Mouse (Mus musculus): ENCODE measurements around the gene Mpig6b. TPM values are rescaled to one million over a fixed set of nuclear protein-coding genes. Genes with fewer than 3 reads are reported as not detected.

Gene Mpig6b
- polyA plus RNA-seq, 1 experiment from 2014 or later, result 1.0 TPM

DNA sequence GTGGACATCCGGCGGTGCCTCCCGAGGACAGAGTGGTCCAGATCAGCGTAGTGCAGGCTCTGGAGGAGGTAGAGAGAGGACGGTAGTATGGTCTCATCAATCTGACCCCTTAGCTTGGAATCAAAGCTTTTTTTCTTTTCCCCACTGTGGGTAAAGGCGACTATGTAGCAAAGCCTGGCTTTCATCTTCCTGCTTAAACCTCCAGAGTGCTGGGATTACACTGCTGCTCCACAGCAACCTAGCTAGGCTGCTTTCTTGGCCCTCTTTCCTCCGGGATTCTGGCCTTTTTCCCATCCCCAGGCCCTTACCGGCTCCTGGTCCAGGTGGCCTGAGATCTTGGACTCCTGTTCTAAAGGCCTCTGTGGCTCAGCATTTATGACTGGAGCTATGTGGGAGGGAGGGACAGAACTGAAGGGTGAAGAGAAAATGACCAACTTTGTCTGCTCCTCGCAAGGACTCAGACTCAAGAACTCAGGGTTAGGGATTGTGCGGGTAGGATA, 1.6 kb downstream of the Mpig6b start:
- no peak for DNase-seq (ENCODE audit: low spot score)
- Histone ChIP-seq H3K36me3 (peaks cover 31% of the 10 kb centered on the region), H3K27me3 (ENCODE audit: insufficient read depth, poor library complexity, severe bottlenecking) (peaks cover 65% of the 10 kb centered on the region), H3K27ac (no peak overlapping the region), H3K4me3 (peak overlapping the region; percentile 56), H3K4me1 (peaks cover 41% of the 10 kb centered on the region), H3K9me3 (no peaks in the 10 kb centered on the region)
- WGBS, result 19% methylated on average over 10 of the region's 10 CpGs

DNA sequence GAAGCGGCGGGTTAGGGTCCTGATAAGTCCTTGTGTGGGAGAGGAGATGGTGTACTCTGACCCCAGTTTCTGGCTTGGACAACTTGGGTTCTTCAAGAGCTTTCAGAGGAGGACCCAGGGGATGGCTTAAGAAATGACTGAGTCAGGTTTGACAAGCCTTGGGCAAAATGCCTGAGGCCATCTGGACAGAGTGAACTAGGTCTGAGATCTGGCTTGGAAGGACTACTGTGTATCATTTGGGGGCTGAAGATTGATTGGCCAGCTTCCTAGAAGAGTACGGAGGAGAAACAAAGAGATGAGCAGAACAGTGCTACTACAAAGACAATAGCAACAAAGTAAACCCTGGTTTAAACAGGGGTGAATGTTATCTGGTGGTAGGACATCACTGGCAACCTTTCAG, 2.5 kb downstream of the Mpig6b start:
- no peak for DNase-seq (ENCODE audit: low spot score)
- WGBS, result 83% methylated on average over 3 of the region's 3 CpGs
- Histone ChIP-seq H3K9me3 (no peaks in the 10 kb centered on the region), H3K27me3 (ENCODE audit: insufficient read depth, poor library complexity, severe bottlenecking) (peaks cover 56% of the 10 kb centered on the region), H3K27ac (no peak overlapping the region), H3K4me1 (peaks cover 46% of the 10 kb centered on the region), H3K4me3 (no peak overlapping the region), H3K36me3 (peaks cover 31% of the 10 kb centered on the region)

DNA sequence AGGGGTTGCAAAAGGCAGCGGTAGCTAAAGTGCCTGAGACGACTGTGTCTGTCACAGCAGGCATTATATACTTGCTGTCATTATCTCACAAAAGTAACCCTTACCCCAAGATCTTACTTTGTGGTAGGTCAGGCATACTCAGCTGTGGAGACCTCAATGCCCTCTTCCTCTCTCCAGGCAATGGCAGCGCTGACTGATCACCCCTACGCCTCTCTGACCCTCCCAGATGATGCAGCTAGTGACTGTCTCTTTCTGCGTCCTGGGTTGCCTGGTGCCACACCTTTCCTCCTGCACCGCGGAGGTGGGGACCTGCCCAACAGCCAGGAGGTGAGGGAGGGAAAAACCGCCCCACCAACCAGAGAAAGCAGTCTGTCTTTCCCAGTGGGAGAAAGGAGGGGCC, 4.7 kb downstream of the Mpig6b start:
- 71% methylated on average over 8 of the region's 8 CpGs for WGBS
- Histone ChIP-seq H3K4me1 (peaks cover 56% of the 10 kb centered on the region), H3K36me3 (peaks cover 52% of the 10 kb centered on the region), H3K4me3 (no peak overlapping the region), H3K9me3 (no peaks in the 10 kb centered on the region), H3K27ac (no peak overlapping the region), H3K27me3 (ENCODE audit: insufficient read depth, poor library complexity, severe bottlenecking) (peaks cover 34% of the 10 kb centered on the region)
- DNase-seq (ENCODE audit: low spot score), result no peak

DNA sequence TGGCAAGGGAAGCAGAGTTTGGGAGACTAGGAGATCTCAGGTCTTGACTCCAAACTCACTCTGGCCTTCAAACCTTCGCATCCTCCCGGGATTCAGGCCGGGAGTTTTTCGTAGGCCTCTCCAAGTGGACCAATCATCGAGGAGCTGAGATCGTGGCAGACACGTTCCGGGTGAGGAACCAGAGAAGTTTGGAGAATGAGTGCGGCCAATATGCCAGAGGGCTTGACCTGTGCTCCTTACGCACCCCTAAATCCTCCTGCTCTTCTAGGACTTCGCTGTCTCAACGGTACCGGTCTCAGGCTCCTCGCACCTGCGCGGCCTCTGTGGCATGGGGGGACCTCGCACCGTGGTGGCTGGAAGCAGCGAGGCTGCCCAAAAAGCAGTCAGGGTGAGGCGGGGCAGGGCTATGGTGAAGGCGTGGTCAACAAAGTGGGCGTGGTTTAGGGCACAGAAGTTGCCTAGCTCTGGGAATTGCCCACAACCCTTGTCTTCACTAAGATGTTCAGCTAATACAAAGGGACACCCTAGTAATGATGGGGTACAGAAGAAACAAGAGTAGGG, 5.2 kb downstream of the Mpig6b start:
- Histone ChIP-seq H3K9me3 (no peaks in the 10 kb centered on the region), H3K36me3 (peaks cover 56% of the 10 kb centered on the region), H3K4me3 (peak overlapping the region; percentile 77), H3K27ac (no peak overlapping the region), H3K27me3 (ENCODE audit: insufficient read depth, poor library complexity, severe bottlenecking) (peaks cover 29% of the 10 kb centered on the region), H3K4me1 (peaks cover 54% of the 10 kb centered on the region)
- no peak for DNase-seq (ENCODE audit: low spot score)
- WGBS, result 60% methylated on average over 22 of the region's 22 CpGs

GRCm38 (mm10) chr17:35060071-35060470, 5.9 kb downstream of the Mpig6b start:
- Histone ChIP-seq H3K36me3 (peaks cover 63% of the 10 kb centered on the region), H3K9me3 (no peaks in the 10 kb centered on the region), H3K27me3 (ENCODE audit: insufficient read depth, poor library complexity, severe bottlenecking) (peaks cover 22% of the 10 kb centered on the region), H3K27ac (peak overlapping the region; percentile 92; the same call in 1 of the 2 replicates), H3K4me3 (peak overlapping the region; percentile 77), H3K4me1 (peaks cover 49% of the 10 kb centered on the region)
- WGBS, result 24% methylated on average over 14 of the region's 14 CpGs
- DNase-seq (ENCODE audit: low spot score), result no peak

DNA sequence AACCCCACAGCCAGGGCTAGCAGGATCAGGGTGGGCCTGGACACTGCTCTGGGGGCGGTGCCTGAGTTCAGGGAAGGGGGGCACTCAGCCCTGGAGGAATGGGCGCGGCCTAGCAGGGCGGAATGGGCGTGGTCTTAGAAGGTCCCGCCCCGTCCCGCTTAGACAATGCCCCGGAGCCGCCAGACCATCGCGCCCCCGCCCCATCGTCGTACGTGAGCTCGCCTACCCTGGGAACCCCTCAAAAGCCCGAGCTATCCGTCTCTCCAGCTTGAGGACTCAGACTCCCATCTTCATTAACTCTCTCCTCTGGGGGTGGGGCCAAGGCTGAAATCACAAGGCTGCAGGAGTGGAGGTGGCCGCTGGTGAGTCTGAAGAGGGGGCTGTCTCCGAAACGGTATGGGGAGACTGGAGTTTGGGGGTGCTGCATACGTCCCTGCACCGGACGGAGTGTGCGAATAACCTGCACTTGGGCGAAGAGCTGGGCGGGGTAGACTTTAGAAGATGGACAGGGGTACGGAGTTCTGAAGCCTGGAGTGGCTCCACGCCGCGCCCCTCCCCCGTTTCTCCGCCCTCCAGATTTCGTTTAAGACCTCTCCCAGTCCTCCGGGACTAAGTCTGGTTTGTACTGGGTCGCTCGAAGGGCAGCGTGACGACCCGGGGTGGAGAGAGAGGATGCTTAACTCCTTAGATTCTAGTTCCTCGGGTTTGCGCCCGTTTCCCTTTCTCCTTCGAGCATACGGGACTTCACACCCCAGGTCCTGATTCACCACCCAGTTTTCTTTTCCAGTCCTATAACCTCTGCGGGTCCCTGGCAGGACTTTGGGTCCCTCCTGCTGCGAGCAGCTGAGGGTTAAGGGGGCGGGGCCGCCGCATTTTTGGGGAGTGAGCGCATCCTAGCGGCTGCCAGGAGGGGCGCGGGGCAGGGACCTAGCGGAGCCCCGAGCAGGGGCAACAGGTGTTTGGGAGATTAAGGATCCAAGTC, 6.8 kb downstream of the Mpig6b start, which contains the start of gene Ddah2:
TSS of gene Ddah2 (plus strand) at position 125 of the 982 bp plus-strand sequence.
- H3K9me3 ChIP-seq, result no peaks in the 10 kb centered on the region
- H3K4me3 ChIP-seq, result peak within 1 kb of the TSS; percentile 77
- WGBS, result under 1% methylated on average over 57 of the region's 57 CpGs
- peaks cover 72% of the 10 kb centered on the region for H3K36me3 ChIP-seq
- H3K27ac ChIP-seq, result peak within 1 kb of the TSS; percentile 92
- peaks cover 42% of the 10 kb centered on the region for H3K4me1 ChIP-seq
- peak; percentile 97 for DNase-seq (ENCODE audit: low spot score)
- peaks cover 13% of the 10 kb centered on the region for H3K27me3 ChIP-seq (ENCODE audit: insufficient read depth, poor library complexity, severe bottlenecking)

GRCm38 (mm10) chr17:35058316-35058715, 7.7 kb downstream of the Mpig6b start:
- peaks cover 5% of the 10 kb centered on the region for H3K27me3 ChIP-seq (ENCODE audit: insufficient read depth, poor library complexity, severe bottlenecking)
- no peaks in the 10 kb centered on the region for H3K9me3 ChIP-seq
- peaks cover 79% of the 10 kb centered on the region for H3K36me3 ChIP-seq
- DNase-seq (ENCODE audit: low spot score), result no peak
- peaks cover 40% of the 10 kb centered on the region for H3K4me1 ChIP-seq
- H3K27ac ChIP-seq, result peak overlapping the region; percentile 92; the same call in 1 of the 2 replicates
- peak overlapping the region; percentile 77 for H3K4me3 ChIP-seq
- WGBS, result 62% methylated on average over 9 of the region's 9 CpGs

- Histone ChIP-seq H3K27ac (no peak overlapping the region), H3K27me3 (ENCODE audit: insufficient read depth, poor library complexity, severe bottlenecking) (no peaks in the 10 kb centered on the region), H3K4me1 (peaks cover 50% of the 10 kb centered on the region), H3K36me3 (peaks cover 81% of the 10 kb centered on the region), H3K9me3 (no peaks in the 10 kb centered on the region), H3K4me3 (no peak overlapping the region)
- no peak for DNase-seq (ENCODE audit: low spot score)
- 77% methylated on average over 3 of the region's 3 CpGs for WGBS
These were observed 8.9 kb downstream of the Mpig6b start for GRCm38 (mm10) chr17:35057090-35057489.

DNA sequence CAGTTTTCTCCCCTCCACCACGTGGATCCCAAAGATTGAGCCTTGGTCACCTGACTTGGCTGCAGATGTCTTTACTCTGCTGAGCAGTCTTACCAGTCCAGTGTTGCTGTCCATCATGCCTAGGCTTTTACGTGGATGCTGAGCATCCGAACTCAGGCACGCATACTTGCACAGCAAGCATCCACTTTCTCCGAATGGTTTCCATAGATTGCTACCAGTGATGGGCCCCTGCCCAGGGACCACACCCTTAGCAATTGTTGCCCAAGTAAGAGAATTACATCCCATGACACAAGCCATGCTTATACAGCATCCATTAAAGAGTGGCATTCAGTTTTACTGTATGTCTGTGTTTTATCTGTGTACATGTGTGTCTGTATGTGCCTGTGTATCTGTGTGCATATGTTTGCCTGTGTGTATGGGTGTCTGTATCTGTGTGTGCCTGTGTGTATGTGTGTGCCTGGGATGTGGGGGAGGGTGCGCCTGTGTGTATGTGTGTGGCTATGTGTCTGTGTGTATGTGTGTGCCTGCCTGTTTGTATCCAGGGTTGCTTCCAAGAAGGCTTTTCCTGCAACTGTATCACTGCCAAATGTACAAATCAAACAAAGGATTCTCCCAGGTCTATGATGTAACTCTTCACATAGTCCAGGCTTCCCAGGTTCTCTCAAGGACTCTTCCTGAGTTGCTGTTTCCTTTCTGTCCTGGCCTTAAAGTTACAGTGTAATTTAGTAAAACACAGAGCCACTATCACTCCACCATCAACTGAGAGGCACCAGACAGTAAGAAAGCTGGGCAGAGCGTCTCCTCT, 10.1 kb downstream of the Mpig6b start:
- H3K27ac ChIP-seq, result no peak overlapping the region
- peaks cover 73% of the 10 kb centered on the region for H3K36me3 ChIP-seq
- no peak for DNase-seq (ENCODE audit: low spot score)
- no peaks in the 10 kb centered on the region for H3K9me3 ChIP-seq
- no peak overlapping the region for H3K4me3 ChIP-seq
- no peaks in the 10 kb centered on the region for H3K27me3 ChIP-seq (ENCODE audit: insufficient read depth, poor library complexity, severe bottlenecking)
- peaks cover 54% of the 10 kb centered on the region for H3K4me1 ChIP-seq
- WGBS, result 91% methylated on average over 7 of the region's 7 CpGs

- Histone ChIP-seq H3K27ac (peak overlapping the region; percentile 98), H3K4me1 (peaks cover 51% of the 10 kb centered on the region), H3K36me3 (peaks cover 53% of the 10 kb centered on the region), H3K4me3 (peak overlapping the region; percentile 80), H3K27me3 (ENCODE audit: insufficient read depth, poor library complexity, severe bottlenecking) (no peaks in the 10 kb centered on the region), H3K9me3 (no peaks in the 10 kb centered on the region)
- WGBS, result 69% methylated on average over 12 of the region's 12 CpGs
- DNase-seq (ENCODE audit: low spot score), result no peak
These were observed 13.6 kb downstream of the Mpig6b start for GRCm38 (mm10) chr17:35052271-35052798.

DNA sequence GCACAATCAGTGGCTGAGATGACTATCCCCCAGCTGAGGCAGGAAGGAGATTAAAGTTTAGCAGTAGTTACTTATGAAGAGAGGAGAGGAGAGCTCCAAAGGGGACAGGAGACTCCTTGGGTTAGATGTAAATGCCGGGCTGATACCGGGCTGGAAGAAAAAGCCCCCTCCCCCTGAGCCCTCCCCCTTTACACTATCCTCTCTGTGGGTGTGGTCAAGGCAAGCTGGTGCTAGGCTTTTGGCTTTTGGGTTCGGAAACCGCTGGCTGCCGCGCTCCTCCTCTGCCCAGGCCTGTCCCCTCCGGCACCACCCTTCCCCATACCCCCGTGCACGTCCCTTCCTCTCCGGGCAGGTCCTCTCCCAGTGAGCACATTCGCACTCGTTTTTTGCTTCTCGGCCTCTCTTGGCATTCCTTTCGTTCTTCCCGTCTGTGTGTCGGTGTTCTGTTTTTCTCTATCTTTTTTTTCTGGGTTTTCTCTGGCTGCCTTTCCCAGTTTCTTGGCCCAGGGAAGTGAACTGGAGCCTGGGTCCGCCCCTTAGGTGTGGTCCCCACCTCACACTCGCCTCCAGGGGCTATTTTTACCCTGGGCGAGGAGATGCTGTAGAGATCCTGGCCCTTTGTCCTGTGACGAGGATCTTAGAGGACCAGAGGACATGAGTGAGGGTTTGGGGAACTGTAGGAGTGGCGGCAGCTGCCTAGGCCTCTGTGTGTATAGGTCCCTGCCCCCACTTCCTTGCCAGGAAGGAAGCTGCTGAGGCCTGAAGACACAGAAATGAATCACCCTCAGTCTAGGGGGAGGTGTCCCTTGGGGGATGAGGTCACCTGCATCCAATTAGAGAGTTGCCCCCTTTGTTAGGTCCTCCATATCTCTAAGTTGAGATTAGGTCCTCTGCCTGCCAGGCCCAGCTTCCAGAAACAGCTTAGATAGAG, 14.6 kb downstream of the Mpig6b start:
- WGBS, result under 1% methylated on average over 21 of the region's 21 CpGs
- H3K27me3 ChIP-seq (ENCODE audit: insufficient read depth, poor library complexity, severe bottlenecking), result no peaks in the 10 kb centered on the region
- peaks cover 45% of the 10 kb centered on the region for H3K36me3 ChIP-seq
- H3K4me1 ChIP-seq, result peaks cover 58% of the 10 kb centered on the region
- peak overlapping the region; percentile 80 for H3K4me3 ChIP-seq
- peak; percentile 95 for DNase-seq (ENCODE audit: low spot score)
- H3K27ac ChIP-seq, result peak overlapping the region; percentile 98
- no peaks in the 10 kb centered on the region for H3K9me3 ChIP-seq
